9 mouse cellular contexts compared by ENCODE assay signal in the genomic region with DNA sequence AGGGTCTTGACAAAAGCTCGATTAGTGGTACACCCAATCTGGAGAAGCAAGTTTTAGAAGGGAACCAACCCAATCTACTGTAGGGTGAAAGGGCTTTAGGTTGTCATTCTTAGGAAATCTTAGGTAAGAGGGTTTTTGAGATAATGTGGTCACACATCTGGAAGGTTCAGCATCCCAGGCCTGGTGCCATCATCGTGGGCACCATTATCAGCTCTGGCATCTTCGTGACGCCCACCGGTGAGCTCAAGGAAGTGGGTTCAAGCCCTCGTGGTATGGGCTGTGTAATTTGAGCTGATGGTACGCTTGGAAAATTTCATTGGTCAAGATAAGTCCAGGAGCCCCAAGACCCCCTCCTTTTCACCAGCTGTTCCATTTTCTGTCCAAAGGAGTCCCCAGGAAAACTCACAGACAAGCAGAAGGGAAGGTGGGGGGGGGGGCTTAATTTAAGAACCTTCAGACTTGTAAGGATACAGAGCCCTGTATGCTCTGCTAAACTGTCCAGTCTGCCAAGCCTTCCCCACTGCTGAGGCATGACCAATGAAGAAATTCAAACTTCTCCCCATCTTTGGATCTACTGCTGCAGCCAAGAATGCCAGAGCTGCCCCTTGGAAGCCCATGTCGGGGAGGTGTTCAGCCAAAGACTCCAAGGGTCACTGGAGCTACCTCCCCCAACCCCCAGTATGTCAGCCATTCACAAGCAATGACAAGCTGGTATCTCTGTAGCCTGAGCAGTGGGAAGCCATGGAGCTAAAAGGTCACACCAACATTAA. TPM values are rescaled to one million over a fixed set of nuclear protein-coding genes. Genes with fewer than 3 reads are reported as not detected.
DNase-seq lines count a peak whose midpoint lies in the region; ATAC-seq and TF ChIP-seq lines count a peak whose summit lies in the region.
"Had no signal": no experiment of that assay in that cellular context is flagged by ENCODE, and none has a peak within 500 bp of the region (broad histone marks: within the 10 kb centered on the region; RNA-seq: fewer than 3 reads in every experiment).

No protein-coding gene starts in this region.

- DNase-seq in cerebellum, adult 8-10 months, result peak; percentile 30
- no peak for DNase-seq in cerebellum, postnatal 10 days
- DNase-seq in lung, embryonic 14.5 days, result no peak
- no peak for DNase-seq in lung, adult 2 months
- no peak for DNase-seq in intestine, embryonic 14.5 days (ENCODE audit: low spot score)
- DNase-seq in ovary, postnatal 36 days (ENCODE audit: low spot score), result no peak
- DNase-seq: layer of hippocampus, postnatal 36 days had no signal

- peaks cover 9% of the 10 kb centered on the region; the same call in 1 of the 2 replicates for H3K4me1 ChIP-seq in lung, embryonic 14.5 days (ENCODE audit: insufficient read depth)
- peaks cover 6% of the 10 kb centered on the region; the same call in 1 of the 2 replicates for H3K4me1 ChIP-seq in lung, adult 2 months (ENCODE audit: control insufficient read depth, insufficient read depth, low read length)
- H3K4me1 ChIP-seq in intestine, embryonic 14.5 days (replicated peaks; ENCODE audit: control insufficient read depth, insufficient read depth, low read length), result peaks cover 26% of the 10 kb centered on the region
- peaks cover 32% of the 10 kb centered on the region for H3K4me1 ChIP-seq in neural tube, embryonic 13.5 days (replicated peaks)

- no peak for TF ChIP-seq CTCF in lung, embryonic 14.5 days (IDR thresholded peaks at IDR 0.05; ENCODE audit: low read depth)
- TF ChIP-seq CTCF in lung, adult 2 months (IDR thresholded peaks at IDR 0.05; ENCODE audit: insufficient read depth, low read length), result no peak

- 38% methylated on average over 8 of the region's 8 CpGs for WGBS in lung, embryonic 14.5 days
- 41% methylated on average over 8 of the region's 8 CpGs for WGBS in lung, adult 2 months
- WGBS in intestine, embryonic 14.5 days, result 52% methylated on average over 8 of the region's 8 CpGs
- WGBS in neural tube, embryonic 13.5 days, result 63% methylated on average over 8 of the region's 8 CpGs

- no peak for ATAC-seq in lung, embryonic 14.5 days (ENCODE audit: insufficient read depth)
- no peak for ATAC-seq in intestine, embryonic 14.5 days (replicated peaks; ENCODE audit: low FRiP score, low TSS enrichment, low read depth)
- ATAC-seq in neural tube, embryonic 13.5 days (ENCODE audit: low read depth), result no peak
- no peak for ATAC-seq in monocyte, adult 5-6 weeks (replicated peaks; ENCODE audit: insufficient number of reproducible peaks, low FRiP score, low TSS enrichment, poor library complexity, severe bottlenecking)

- no peaks in the 10 kb centered on the region for H3K27me3 ChIP-seq in lung, embryonic 14.5 days (ENCODE audit: insufficient read depth, low read length)
- 0 out of 2 replicates have a peak, but pooled peaks cover 3% of the 10 kb centered on the region for H3K27me3 ChIP-seq in intestine, embryonic 14.5 days (replicated peaks; ENCODE audit: control insufficient read depth, insufficient read depth, low read length)
- peaks cover 11% of the 10 kb centered on the region for H3K27me3 ChIP-seq in neural tube, embryonic 13.5 days

- peak overlapping the region; percentile 99 for H3K4me2 ChIP-seq in lung, embryonic 14.5 days
- peak overlapping the region; percentile 95 for H3K4me2 ChIP-seq in intestine, embryonic 14.5 days (ENCODE audit: low read length)
- H3K4me2 ChIP-seq in neural tube, embryonic 13.5 days, result peak overlapping the region; percentile 92

- H3K27ac ChIP-seq in lung, embryonic 14.5 days (ENCODE audit: low read depth), result no peak overlapping the region
- no peak overlapping the region for H3K27ac ChIP-seq in intestine, embryonic 14.5 days (ENCODE audit: low read depth)
- H3K27ac ChIP-seq in neural tube, embryonic 13.5 days (replicated peaks), result no peak overlapping the region

- H3K36me3 ChIP-seq in lung, embryonic 14.5 days (ENCODE audit: insufficient read depth), result no peaks in the 10 kb centered on the region
- H3K36me3 ChIP-seq in intestine, embryonic 14.5 days (ENCODE audit: control insufficient read depth, insufficient read depth, low read length), result no peaks in the 10 kb centered on the region
- no peaks in the 10 kb centered on the region for H3K36me3 ChIP-seq in neural tube, embryonic 13.5 days

- no peak overlapping the region; the same call in 1 of the 2 replicates for H3K4me3 ChIP-seq in lung, embryonic 14.5 days (ENCODE audit: low read depth, low read length)
- H3K4me3 ChIP-seq in lung, adult 2 months (replicated peaks; ENCODE audit: extremely low read depth, low read depth, low read length), result no peak overlapping the region
- no peak overlapping the region for H3K4me3 ChIP-seq in intestine, embryonic 14.5 days (ENCODE audit: low read depth, low read length)
- H3K4me3 ChIP-seq in neural tube, embryonic 13.5 days, result peak overlapping the region; percentile 78; the same call in 1 of the 2 replicates

- no peaks in the 10 kb centered on the region for H3K9me3 ChIP-seq in lung, embryonic 14.5 days (ENCODE audit: low read depth, low read length)
- H3K9me3 ChIP-seq in intestine, embryonic 14.5 days (ENCODE audit: control insufficient read depth, low read length), result no peaks in the 10 kb centered on the region
- no peaks in the 10 kb centered on the region for H3K9me3 ChIP-seq in neural tube, embryonic 13.5 days

- TF ChIP-seq POLR2A in lung, adult 2 months (IDR thresholded peaks at IDR 0.05; ENCODE audit: borderline replicate concordance, extremely low read depth, low read depth, low read length), result no peak

- H3K9ac ChIP-seq in lung, embryonic 14.5 days, result no peak overlapping the region
- H3K9ac ChIP-seq in intestine, embryonic 14.5 days (ENCODE audit: low read length), result no peak overlapping the region
- H3K9ac ChIP-seq in neural tube, embryonic 13.5 days, result peak overlapping the region; percentile 52; the same call in 1 of the 2 replicates

RNA-seq across cellular contexts. Expression of gene Slc7a5, which starts 1.1 kb away (rescaled TPM):
- 27.3 and 28.8 TPM in 2 replicates for polyA plus RNA-seq in lung, embryonic 14.5 days (2014; fragmentation: Nextera tagmentation; extraction: Ambion mirVana)
- polyA plus RNA-seq in lung, adult 2 months (2012; rRNA removed), result 11.4 and 12.1 TPM in 2 replicates
- 19.8 and 26.4 TPM in 2 replicates for polyA plus RNA-seq in intestine, embryonic 14.5 days (2014; fragmentation: Nextera tagmentation; extraction: Ambion mirVana)
- polyA plus RNA-seq in neural tube, embryonic 13.5 days (2015; fragmentation: Nextera tagmentation; extraction: Ambion mirVana), result 38.7 and 38.9 TPM in 2 replicates
- total RNA-seq in monocyte, adult 5-6 weeks (2017), result 3.1 to 5.1 TPM (median 4.9 TPM) in 3 replicates

RNA-seq across cellular contexts. Expression of gene Car5a, which starts 36.1 kb away (rescaled TPM):
- not detected in 2 replicates for polyA plus RNA-seq in lung, embryonic 14.5 days (2014; fragmentation: Nextera tagmentation; extraction: Ambion mirVana)
- polyA plus RNA-seq in lung, adult 2 months (2012; rRNA removed), result 0.18 and 0.26 TPM in 2 replicates
- not detected in 2 replicates for polyA plus RNA-seq in intestine, embryonic 14.5 days (2014; fragmentation: Nextera tagmentation; extraction: Ambion mirVana)
- polyA plus RNA-seq in neural tube, embryonic 13.5 days (2015; fragmentation: Nextera tagmentation; extraction: Ambion mirVana), result 0.23 and 0.31 TPM in 2 replicates
- not detected in 3 replicates for total RNA-seq in monocyte, adult 5-6 weeks (2017)
- total RNA-seq: layer of hippocampus, postnatal 36 days had no signal

RNA-seq across cellular contexts. Expression of gene Banp, which starts 41.0 kb away (rescaled TPM):
- polyA plus RNA-seq in lung, embryonic 14.5 days (2014; fragmentation: Nextera tagmentation; extraction: Ambion mirVana), result 42.1 and 43.8 TPM in 2 replicates
- 55.2 and 57.8 TPM in 2 replicates for polyA plus RNA-seq in lung, adult 2 months (2012; rRNA removed)
- polyA plus RNA-seq in intestine, embryonic 14.5 days (2014; fragmentation: Nextera tagmentation; extraction: Ambion mirVana), result 36.6 and 41.1 TPM in 2 replicates
- polyA plus RNA-seq in neural tube, embryonic 13.5 days (2015; fragmentation: Nextera tagmentation; extraction: Ambion mirVana), result 59.9 and 60.1 TPM in 2 replicates
- total RNA-seq in monocyte, adult 5-6 weeks (2017), result 23.5 to 63.3 TPM (median 27.5 TPM) in 3 replicates
